Mouse (Mus musculus): ENCODE measurements around the gene Reg3b.

DNA sequence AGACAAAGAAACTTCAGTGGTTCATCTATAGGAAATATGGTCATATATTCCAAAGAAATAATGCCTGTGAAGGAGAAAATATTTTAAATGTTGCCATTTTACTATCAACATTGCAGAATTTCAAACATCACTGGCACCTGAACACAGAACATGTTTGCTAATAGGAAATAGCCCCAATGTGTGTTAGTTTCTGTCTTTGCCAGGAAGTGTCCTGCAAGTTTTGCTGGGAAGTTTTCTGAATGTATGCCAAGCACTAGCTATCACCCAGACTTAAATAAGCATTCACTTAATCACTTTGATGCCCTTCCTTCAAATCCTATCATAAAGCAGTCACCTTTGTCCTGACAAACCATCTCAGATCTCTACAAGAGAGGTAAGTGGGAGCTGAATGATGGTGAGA lies 10.0 kb downstream of the Reg3b start, which contains the start of gene Reg3a:
- no peak for TF ChIP-seq CTCF (IDR thresholded peaks at IDR 0.05; ENCODE audit: control insufficient read depth, insufficient read depth, insufficient replicate concordance, low read depth, low read length)
- no peak for TF ChIP-seq POLR2A (IDR thresholded peaks at IDR 0.05; ENCODE audit: control insufficient read depth, low read depth, low read length)
